In genomic region chr4:95456318-95456717, GRCm38 (mm10) we compare ENCODE assay signal across 16 mouse cellular contexts.
"Had no signal": no experiment of that assay in that cellular context is flagged by ENCODE, and none has a peak within 500 bp of the region (broad histone marks: within the 10 kb centered on the region; RNA-seq: fewer than 3 reads in every experiment).

No protein-coding gene starts in this region.

- ATAC-seq: intestine, embryonic 16.5 days; midbrain, embryonic 13.5 days; midbrain, embryonic 16.5 days had no signal

- DNase-seq: kidney, adult 18-20 months; kidney, adult 9 months; kidney, postnatal 14 days; kidney, postnatal 4 days; liver, embryonic 13.5 days; lung, embryonic 14.5 days; lung, postnatal 10 days; lung, postnatal 36 days; thymus, postnatal 25 days had no signal

- H3K36me3 ChIP-seq: liver, embryonic 13.5 days; midbrain, embryonic 10.5 days; midbrain, embryonic 13.5 days; neural tube, embryonic 13.5 days had no signal

- H3K27me3 ChIP-seq: liver, embryonic 13.5 days; megakaryocyte, embryonic 14.5 days; midbrain, embryonic 13.5 days; neural tube, embryonic 13.5 days had no signal

- H3K9me3 ChIP-seq: liver, embryonic 13.5 days; megakaryocyte, embryonic 14.5 days; midbrain, embryonic 10.5 days; midbrain, embryonic 13.5 days; neural tube, embryonic 13.5 days had no signal

- H3K4me1 ChIP-seq: liver, embryonic 13.5 days; midbrain, embryonic 10.5 days; midbrain, embryonic 13.5 days; neural tube, embryonic 13.5 days had no signal

- H3K4me2 ChIP-seq: liver, embryonic 13.5 days; lung, embryonic 14.5 days; midbrain, embryonic 13.5 days; neural tube, embryonic 13.5 days had no signal

- H3K27ac ChIP-seq: liver, embryonic 13.5 days; midbrain, embryonic 10.5 days; midbrain, embryonic 13.5 days; neural tube, embryonic 13.5 days had no signal

- H3K9ac ChIP-seq: liver, embryonic 13.5 days; lung, embryonic 14.5 days; midbrain, embryonic 13.5 days; neural tube, embryonic 13.5 days had no signal

- H3K4me3 ChIP-seq: liver, embryonic 13.5 days; megakaryocyte, embryonic 14.5 days; midbrain, embryonic 10.5 days; midbrain, embryonic 13.5 days; myocyte; neural tube, embryonic 13.5 days had no signal
